Mouse (Mus musculus) adrenal gland, postnatal 36 days (tissue): ENCODE measurements at regions not wholly inside any gene's neighbourhood (a gene's known extent, or its start where the extent isn't known, plus 50 kb on each side); places are given as distances from the start of the nearest gene placed in this dataset.

Source experiments
- DNase-seq, 2 experiments: peaks; one replicate each; pipeline ENCODE4 v3.0.0; 2021; ENCODE audit warnings: mixed read lengths in 1 of 2

- DNase-seq, result no peak
These were observed 587.4 kb downstream of the Otol1 start for GRCm38 (mm10) chr3:70594785-70595184.
